ENCODE assay signal across 8 mouse cellular contexts in the genomic region with DNA sequence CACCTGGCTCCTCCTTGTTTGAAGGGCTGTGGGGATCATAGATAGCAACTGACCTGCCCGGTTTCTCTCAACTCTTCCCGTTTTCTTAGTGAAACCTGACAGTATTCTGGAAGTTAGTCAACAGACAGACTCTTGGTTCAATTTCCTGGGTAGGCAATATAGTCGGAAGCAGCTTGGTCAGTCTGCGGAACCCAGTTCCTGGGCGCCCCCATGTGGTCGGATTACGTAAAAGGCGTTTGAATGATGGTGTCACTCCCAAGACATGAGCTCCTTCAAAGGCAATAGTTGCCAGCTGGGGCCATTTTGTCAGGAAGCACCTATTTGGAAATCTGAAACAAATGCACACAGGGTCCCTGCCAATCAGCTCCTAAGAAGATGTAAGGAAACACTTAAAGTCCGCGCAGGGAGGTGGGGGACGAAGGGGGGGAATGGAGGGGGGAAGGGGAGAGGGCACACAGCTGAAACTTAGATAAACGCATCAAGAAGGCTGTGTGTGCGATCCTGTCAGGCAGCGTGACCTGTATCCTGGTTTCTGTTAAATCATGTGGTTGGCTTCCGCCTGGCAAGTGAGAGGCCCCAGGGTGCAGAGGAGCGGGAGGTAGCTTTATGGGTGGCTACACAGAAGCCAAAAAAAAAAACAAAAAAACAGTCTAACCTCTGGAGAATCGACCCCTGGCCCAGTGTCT.
A peak's percentile ranks its signal among the peaks of the same experiment; 100 is the strongest.
DNase-seq lines count a peak whose midpoint lies in the region; ATAC-seq and TF ChIP-seq lines count a peak whose summit lies in the region.

No protein-coding gene starts in this region.

- no peaks in the 10 kb centered on the region for H3K27me3 ChIP-seq in heart, postnatal 0 days (ENCODE audit: control insufficient read depth, insufficient read depth, low read length)

- no peak overlapping the region for H3K4me2 ChIP-seq in heart, postnatal 0 days (ENCODE audit: low read depth, low read length)

- no peak overlapping the region for H3K9ac ChIP-seq in heart, postnatal 0 days (replicated peaks; ENCODE audit: low read depth, low read length)

- WGBS in heart, postnatal 0 days, result 39% methylated on average over 17 of the region's 17 CpGs

- no peaks in the 10 kb centered on the region for H3K4me1 ChIP-seq in heart, postnatal 0 days (ENCODE audit: control insufficient read depth, insufficient read depth)

- no peak overlapping the region for H3K4me3 ChIP-seq in heart, postnatal 0 days (ENCODE audit: low read depth, low read length)

- no peak overlapping the region for H3K27ac ChIP-seq in heart, postnatal 0 days (ENCODE audit: low read depth)

- no peaks in the 10 kb centered on the region for H3K9me3 ChIP-seq in heart, postnatal 0 days (replicated peaks; ENCODE audit: control insufficient read depth, low read length)

- TF ChIP-seq EP300 in heart, postnatal 0 days (IDR thresholded peaks at IDR 0.05; ENCODE audit: low read depth), result no peak

- no peak for ATAC-seq in heart, postnatal 0 days (ENCODE audit: insufficient read depth, low read depth)
- ATAC-seq in activated CD4-positive, CD25-positive, alpha-beta regulatory T cell, adult 4 months, result no peak

- DNase-seq in urinary bladder, adult 2 months (ENCODE audit: low spot score), result peak; percentile 49
- no peak for DNase-seq in urinary bladder, adult 18-20 months (ENCODE audit: low spot score in 2 of 2)
- peak; percentile 86 for DNase-seq in embryo, embryonic 10 days (ENCODE audit: low spot score)
- peak; percentile 57 for DNase-seq in heart, postnatal 0 days (ENCODE audit: low spot score)
- peak; percentile 93 to 95 for DNase-seq in kidney, postnatal 4 days
- peak; percentile 88 to 90 for DNase-seq in lung, postnatal 4 days
- peak; percentile 68 for DNase-seq in skeletal muscle tissue, adult 2 months (ENCODE audit: low read depth, low spot score)

- H3K36me3 ChIP-seq in heart, postnatal 0 days (replicated peaks; ENCODE audit: control insufficient read depth, insufficient read depth, low read length), result no peaks in the 10 kb centered on the region

- peak; percentile 72 for TF ChIP-seq CTCF in heart, postnatal 0 days (IDR thresholded peaks at IDR 0.05; ENCODE audit: low read depth)

Comparison
In these comparisons a context has a peak if more than half of its experiments do, and no peak if none do; other contexts are left out.
1. DNase-seq: peak in urinary bladder, adult 2 months (single experiment), embryo, embryonic 10 days (single experiment), heart, postnatal 0 days (single experiment), kidney, postnatal 4 days (2 of 2), lung, postnatal 4 days (2 of 2) and skeletal muscle tissue, adult 2 months (single experiment); none in urinary bladder, adult 18-20 months (0 of 2).